Mouse (Mus musculus) MEL (cell line): Measurements from ENCODE around the gene Slc46a2. TPM values are rescaled to one million over a fixed set of nuclear protein-coding genes. Genes with fewer than 3 reads are reported as not detected.

Experiments used
- DNase-seq: peaks from one replicate; pipeline ENCODE4 v3.0.0; 2011; ENCODE audit warnings: low read depth, low spot score
- H3K27ac ChIP-seq: 2 replicates; pipeline ENCODE4 v1.5.1; 2012; ENCODE audit warnings: low read depth, mild to moderate bottlenecking, control low read depth, low read length, moderate library complexity; ENCODE audit not compliant: control insufficient read depth
- H3K27me3 ChIP-seq, 2 experiments: fragments of 150-350 bp in 1 of 2; sonication (generic) in 1 of 2; 2 replicates each; pipeline ENCODE4 v1.6.1; 2012; ENCODE audit warnings: low read length in 2 of 2, mild to moderate bottlenecking in 2 of 2, improper control_type of control experiment in 1 of 2, moderate library complexity in 1 of 2; ENCODE audit not compliant: insufficient read depth in 2 of 2, control insufficient read depth in 1 of 2
- H3K36me3 ChIP-seq, 2 experiments: 2 replicates each; pipeline ENCODE4 v1.6.1; 2012 to 2014; ENCODE audit warnings: low read length in 2 of 2, improper control_type of control experiment in 1 of 2, inconsistent platforms in 1 of 2, mild to moderate bottlenecking in 1 of 2; ENCODE audit not compliant: insufficient read depth in 2 of 2, control insufficient read depth in 1 of 2
- H3K4me1 ChIP-seq, 2 experiments: fragments of 150-350 bp in 1 of 2; sonication (generic) in 1 of 2; 2 replicates each; pipeline ENCODE4 v1.6.1; 2012; ENCODE audit warnings: low read length in 2 of 2, improper control_type of control experiment in 1 of 2, mild to moderate bottlenecking in 1 of 2; ENCODE audit not compliant: insufficient read depth in 2 of 2, control insufficient read depth in 1 of 2
- H3K4me3 ChIP-seq, 2 experiments: fragments of 150-350 bp in 1 of 2; sonication (generic) in 1 of 2; 2 replicates each; pipeline ENCODE4 v1.5.1; 2012; ENCODE audit warnings: low read depth in 2 of 2, low read length in 2 of 2, mild to moderate bottlenecking in 2 of 2, moderate library complexity in 2 of 2, control low read depth in 1 of 2, improper control_type of control experiment in 1 of 2; ENCODE audit not compliant: control insufficient read depth in 1 of 2, insufficient read depth in 1 of 2
- H3K79me2 ChIP-seq: 2 replicates; pipeline ENCODE4 v1.6.1; 2012; ENCODE audit warnings: mild to moderate bottlenecking, low read length, moderate library complexity; ENCODE audit not compliant: control insufficient read depth, poor library complexity, insufficient read depth
- H3K9ac ChIP-seq: 2 replicates; pipeline ENCODE4 v1.6.1; 2012; ENCODE audit warnings: low read depth, mild to moderate bottlenecking, control low read depth, low read length, moderate library complexity; ENCODE audit not compliant: control insufficient read depth, poor library complexity, severe bottlenecking
- H3K9me3 ChIP-seq: fragments of 150-350 bp; sonication (generic); replicated peaks from 2 replicates; pipeline ENCODE4 v1.6.1; 2012; ENCODE audit warnings: mild to moderate bottlenecking, low read length, improper control_type of control experiment, moderate library complexity; ENCODE audit not compliant: insufficient read depth
- BHLHE40 ChIP-seq: IDR thresholded peaks from 2 replicates; pipeline ENCODE4 v1.6.1; 2012; ENCODE audit warnings: low read depth, mild to moderate bottlenecking, inconsistent platforms, low read length, improper control_type of control experiment, borderline replicate concordance
- CHD2 ChIP-seq: IDR thresholded peaks from 2 replicates; pipeline ENCODE4 v1.6.1; 2011; ENCODE audit warnings: low read length, improper control_type of control experiment
- CTCF ChIP-seq, 3 experiments: IDR thresholded peaks in 2 of 3; conservative IDR thresholded peaks in 1 of 3; 2 replicates each; pipeline ENCODE4 v1.5.1; 2011 to 2012; ENCODE audit warnings: low read length in 3 of 3, low read depth in 2 of 3, mild to moderate bottlenecking in 2 of 3, improper control_type of control experiment in 1 of 3, inconsistent platforms in 1 of 3, mixed read lengths in 1 of 3, moderate library complexity in 1 of 3; ENCODE audit not compliant: control insufficient read depth in 1 of 3, insufficient read depth in 1 of 3, poor library complexity in 1 of 3, severe bottlenecking in 1 of 3
- E2F4 ChIP-seq: IDR thresholded peaks from 2 replicates; pipeline ENCODE4 v1.6.1; 2011; ENCODE audit warnings: low read depth, low read length, improper control_type of control experiment, borderline replicate concordance
- EP300 ChIP-seq, 2 experiments: IDR thresholded peaks; 2 replicates each; pipeline ENCODE4 v1.6.1; 2011; ENCODE audit warnings: improper control_type of control experiment in 2 of 2, low read length in 2 of 2, low read depth in 1 of 2, mild to moderate bottlenecking in 1 of 2
- ETS1 ChIP-seq: IDR thresholded peaks from 2 replicates; pipeline ENCODE4 v1.6.1; 2012; ENCODE audit warnings: low read depth, mild to moderate bottlenecking, inconsistent platforms, low read length, improper control_type of control experiment, moderate library complexity
- GABPA ChIP-seq: IDR thresholded peaks from 2 replicates; pipeline ENCODE4 v1.6.1; 2012; ENCODE audit warnings: low read depth, mild to moderate bottlenecking, inconsistent platforms, low read length, improper control_type of control experiment, moderate library complexity
- GATA1 ChIP-seq: IDR thresholded peaks from 2 replicates; pipeline ENCODE4 v1.6.1; 2011; ENCODE audit warnings: low read depth, low read length, improper control_type of control experiment
- HCFC1 ChIP-seq: IDR thresholded peaks from 2 replicates; pipeline ENCODE4 v1.6.1; 2012; ENCODE audit warnings: low read depth, mild to moderate bottlenecking, inconsistent platforms, low read length, improper control_type of control experiment, moderate library complexity
- JUND ChIP-seq: IDR thresholded peaks from 2 replicates; pipeline ENCODE4 v1.6.1; 2011; ENCODE audit warnings: low read depth, mild to moderate bottlenecking, improper control_type of control experiment, low read length
- MAX ChIP-seq: IDR thresholded peaks from 2 replicates; pipeline ENCODE4 v1.6.1; 2011; ENCODE audit warnings: low read length, improper control_type of control experiment
- MEF2A ChIP-seq: IDR thresholded peaks from 2 replicates; pipeline ENCODE4 v1.6.1; 2014; ENCODE audit warnings: low read depth, mild to moderate bottlenecking, inconsistent platforms, low read length, improper control_type of control experiment; ENCODE audit not compliant: poor library complexity, insufficient replicate concordance, severe bottlenecking; ENCODE audit errors: extremely low read depth
- MXI1 ChIP-seq: IDR thresholded peaks from 2 replicates; pipeline ENCODE4 v1.6.1; 2011; ENCODE audit warnings: mild to moderate bottlenecking, low read depth, low read length, improper control_type of control experiment
- MYC ChIP-seq: IDR thresholded peaks from 2 replicates; pipeline ENCODE4 v1.6.1; 2011; ENCODE audit warnings: low read depth, mild to moderate bottlenecking, low read length, improper control_type of control experiment, moderate library complexity
- NELFE ChIP-seq: IDR thresholded peaks from 2 replicates; pipeline ENCODE4 v1.6.1; 2011; ENCODE audit warnings: low read depth, low read length, improper control_type of control experiment
- NRF1 ChIP-seq: IDR thresholded peaks from 2 replicates; pipeline ENCODE4 v1.6.1; 2014; ENCODE audit warnings: low read depth, mild to moderate bottlenecking, inconsistent platforms, low read length, improper control_type of control experiment, moderate library complexity; ENCODE audit not compliant: poor library complexity, insufficient read depth, severe bottlenecking
- POLR2A ChIP-seq, 2 experiments: IDR thresholded peaks; 2 replicates each; pipeline ENCODE4 v1.6.1; 2011 to 2012; ENCODE audit warnings: low read length in 2 of 2, mild to moderate bottlenecking in 2 of 2, control low read depth in 1 of 2, improper control_type of control experiment in 1 of 2, low read depth in 1 of 2, moderate library complexity in 1 of 2; ENCODE audit not compliant: control insufficient read depth in 1 of 2, insufficient read depth in 1 of 2, poor library complexity in 1 of 2
- POLR2AphosphoS2 ChIP-seq: IDR thresholded peaks from 2 replicates; pipeline ENCODE4 v1.6.1; 2011; ENCODE audit warnings: low read length, improper control_type of control experiment
- POLR2AphosphoS5 ChIP-seq: IDR thresholded peaks from 2 replicates; pipeline ENCODE4 v1.6.1; 2012; ENCODE audit warnings: low read depth, borderline replicate concordance, mild to moderate bottlenecking, inconsistent platforms, low read length, moderate library complexity, mixed read lengths
- RAD21 ChIP-seq: IDR thresholded peaks from 2 replicates; pipeline ENCODE4 v1.6.1; 2011; ENCODE audit warnings: mild to moderate bottlenecking, low read depth, low read length, improper control_type of control experiment
- RCOR1 ChIP-seq: IDR thresholded peaks from 2 replicates; pipeline ENCODE4 v1.6.1; 2012; ENCODE audit warnings: low read depth, mild to moderate bottlenecking, inconsistent platforms, low read length, improper control_type of control experiment
- SIN3A ChIP-seq: IDR thresholded peaks from 2 replicates; pipeline ENCODE4 v1.6.1; 2012; ENCODE audit warnings: low read length, improper control_type of control experiment, inconsistent platforms
- SMC3 ChIP-seq: IDR thresholded peaks from 2 replicates; pipeline ENCODE4 v1.6.1; 2011; ENCODE audit warnings: low read depth, low read length, improper control_type of control experiment
- TCF12 ChIP-seq: IDR thresholded peaks from 2 replicates; pipeline ENCODE4 v1.6.1; 2014; ENCODE audit warnings: low read depth, mild to moderate bottlenecking, inconsistent platforms, low read length, improper control_type of control experiment, moderate library complexity
- UBTF ChIP-seq: IDR thresholded peaks from 2 replicates; pipeline ENCODE4 v1.6.1; 2012; ENCODE audit warnings: low read depth, mild to moderate bottlenecking, inconsistent platforms, low read length, improper control_type of control experiment, moderate library complexity, borderline replicate concordance; ENCODE audit not compliant: insufficient read depth
- USF1 ChIP-seq: IDR thresholded peaks from 2 replicates; pipeline ENCODE4 v1.6.1; 2014; ENCODE audit warnings: low read depth, mild to moderate bottlenecking, inconsistent platforms, low read length, improper control_type of control experiment, moderate library complexity
- USF2 ChIP-seq, 2 experiments: IDR thresholded peaks; 2 replicates each; pipeline ENCODE4 v1.6.1; 2011 to 2012; ENCODE audit warnings: improper control_type of control experiment in 2 of 2, low read length in 2 of 2, borderline replicate concordance in 1 of 2, inconsistent platforms in 1 of 2, low read depth in 1 of 2, mild to moderate bottlenecking in 1 of 2; ENCODE audit not compliant: insufficient read depth in 1 of 2
- ZKSCAN1 ChIP-seq: IDR thresholded peaks from 2 replicates; pipeline ENCODE4 v1.6.1; 2012; ENCODE audit warnings: low read depth, mild to moderate bottlenecking, inconsistent platforms, low read length, improper control_type of control experiment, moderate library complexity
- ZMIZ1 ChIP-seq: IDR thresholded peaks from 2 replicates; pipeline ENCODE4 v1.6.1; 2012; ENCODE audit warnings: low read depth, mild to moderate bottlenecking, inconsistent platforms, low read length, improper control_type of control experiment, moderate library complexity
- polyA plus RNA-seq, 2 experiments: library from polyadenylated mRNA; stranded (reverse) in 1 of 2; unstranded in 1 of 2; fragments of >175 nt in 1 of 2; fragments of >200 nt in 1 of 2; gene quantifications; 2 replicates each; pipeline versions ENCODE4 v1.2.1 to v1.2.4; 2012; ENCODE audit warnings: low replicate concordance in 2 of 2, low read depth in 1 of 2; ENCODE audit not compliant: insufficient read length in 2 of 2, insufficient read depth in 1 of 2, missing spikeins in 1 of 2
- total RNA-seq: library from RNA; depleted of rRNA; stranded (reverse); fragments of 300-350 nt; gene quantifications from 2 replicates; pipeline ENCODE4 v1.2.3, GENCODE M21; 2012

The Slc46a2 gene
- total and polyA plus RNA-seq, 3 experiments = not detected

- H3K27me3 ChIP-seq = no peaks in the 10 kb centered on the region
- TF ChIP-seq MAX = no peak
- peak; percentile 51 for TF ChIP-seq SIN3A
- TF ChIP-seq ETS1 = 0 out of 2 replicates have a peak, but pooled peaks have one; percentile 57
- TF ChIP-seq BHLHE40 = no peak
- TF ChIP-seq RAD21 = no peak
- TF ChIP-seq SMC3 = no peak
- no peak for TF ChIP-seq NRF1
- TF ChIP-seq ZKSCAN1 = no peak
- TF ChIP-seq NELFE = no peak
- no peak for TF ChIP-seq MXI1
- TF ChIP-seq GABPA = no peak
- no peak for TF ChIP-seq POLR2AphosphoS5
- no peak for TF ChIP-seq USF1
- no peak for TF ChIP-seq POLR2A (IDR thresholded peaks at IDR 0.05; ENCODE audit: control insufficient read depth in 1 of 2, insufficient read depth in 1 of 2, low read depth in 1 of 2, low read length in 2 of 2, poor library complexity in 1 of 2)
- TF ChIP-seq POLR2AphosphoS2 = no peak
- TF ChIP-seq USF2 (IDR thresholded peaks at IDR 0.05; ENCODE audit: borderline replicate concordance in 1 of 2, insufficient read depth in 1 of 2, low read depth in 1 of 2, low read length in 2 of 2) = no peak
- no peak for TF ChIP-seq E2F4
- no peak for TF ChIP-seq MYC
- TF ChIP-seq GATA1 = peak; percentile 61
- TF ChIP-seq RCOR1 = peak; percentile 74
- peak; percentile 32; the same call in 1 of the 2 replicates for TF ChIP-seq MEF2A
- no peak for TF ChIP-seq ZMIZ1
- no peak for TF ChIP-seq CTCF (IDR thresholded peaks at IDR 0.05 in 2 of 3, conservative IDR thresholded peaks at IDR 0.05 in 1 of 3; ENCODE audit: control insufficient read depth in 1 of 3, insufficient read depth in 1 of 3, low read depth in 2 of 3, low read length in 3 of 3, poor library complexity in 1 of 3, severe bottlenecking in 1 of 3)
- no peak for TF ChIP-seq UBTF
- TF ChIP-seq TCF12 = peak; percentile 47; the same call in 1 of the 2 replicates
- TF ChIP-seq JUND = no peak
- TF ChIP-seq CHD2 = no peak
- peak; percentile 81 for TF ChIP-seq EP300 (IDR thresholded peaks at IDR 0.05; ENCODE audit: low read depth in 1 of 2, low read length in 2 of 2)
- no peak for TF ChIP-seq HCFC1
- H3K4me1 ChIP-seq = peaks cover 2 to 15% of the 10 kb centered on the region in 2 experiments
- H3K9ac ChIP-seq = no peak overlapping the region
- peak; percentile 27 for DNase-seq
- H3K27ac ChIP-seq = no peak overlapping the region
- peaks cover 0 to 17% of the 10 kb centered on the region in 2 experiments; a peak in 2 of 4 replicates for H3K36me3 ChIP-seq
- no peak overlapping the region for H3K4me3 ChIP-seq
- no peaks in the 10 kb centered on the region for H3K79me2 ChIP-seq
- H3K9me3 ChIP-seq = no peaks in the 10 kb centered on the region
Observed at GRCm38 (mm10) chr4:59887011-59887410, 27.8 kb downstream of the Slc46a2 start.
